ENCODE assay signal across 16 mouse cellular contexts in genomic region chr11:119307916-119308315, GRCm38 (mm10). TPM values are rescaled to one million over a fixed set of nuclear protein-coding genes. Genes with fewer than 3 reads are reported as not detected.
A peak's percentile ranks its signal among the peaks of the same experiment; 100 is the strongest.
DNase-seq lines count a peak whose midpoint lies in the region; ATAC-seq and TF ChIP-seq lines count a peak whose summit lies in the region.
"Had no signal": no experiment of that assay in that cellular context is flagged by ENCODE, and none has a peak within 500 bp of the region (broad histone marks: within the 10 kb centered on the region; RNA-seq: fewer than 3 reads in every experiment).

No protein-coding gene starts in this region.

- peak overlapping the region; percentile 24; the same call in 1 of the 2 replicates for H3K4me2 ChIP-seq in heart, embryonic 12.5 days
- H3K4me2 ChIP-seq in lung, embryonic 14.5 days, result no peak overlapping the region
- no peak overlapping the region for H3K4me2 ChIP-seq in embryonic facial prominence, embryonic 11.5 days (ENCODE audit: low read depth, low read length)
- H3K4me2 ChIP-seq: forebrain, embryonic 13.5 days had no signal

- no peak for ATAC-seq in heart, embryonic 12.5 days (ENCODE audit: insufficient number of reproducible peaks, low FRiP score)
- no peak for ATAC-seq in lung, embryonic 14.5 days (ENCODE audit: insufficient read depth)
- no peak for ATAC-seq in embryonic facial prominence, embryonic 11.5 days (replicated peaks; ENCODE audit: insufficient number of reproducible peaks, low FRiP score, low TSS enrichment, low read depth)
- ATAC-seq: forebrain, embryonic 13.5 days; hindbrain, embryonic 16.5 days had no signal

- intact Hi-C loops in left cerebral cortex, postnatal 10 days (cut with DNase I), result no loop called here

- H3K36me3 ChIP-seq in heart, embryonic 12.5 days, result no peaks in the 10 kb centered on the region
- H3K36me3 ChIP-seq in lung, embryonic 14.5 days (ENCODE audit: insufficient read depth), result no peaks in the 10 kb centered on the region
- H3K36me3 ChIP-seq in embryonic facial prominence, embryonic 11.5 days (replicated peaks; ENCODE audit: control insufficient read depth, insufficient read depth, low read depth, low read length), result no peaks in the 10 kb centered on the region

- peaks cover 40% of the 10 kb centered on the region for H3K27me3 ChIP-seq in heart, embryonic 12.5 days (replicated peaks)
- no peaks in the 10 kb centered on the region for H3K27me3 ChIP-seq in lung, embryonic 14.5 days (ENCODE audit: insufficient read depth, low read length)
- no peaks in the 10 kb centered on the region for H3K27me3 ChIP-seq in embryonic facial prominence, embryonic 11.5 days (ENCODE audit: control insufficient read depth, insufficient read depth, low read length)

- peaks cover 24% of the 10 kb centered on the region for H3K4me1 ChIP-seq in heart, embryonic 12.5 days (replicated peaks)
- no peaks in the 10 kb centered on the region for H3K4me1 ChIP-seq in lung, embryonic 14.5 days (ENCODE audit: insufficient read depth)
- H3K4me1 ChIP-seq in embryonic facial prominence, embryonic 11.5 days (ENCODE audit: control insufficient read depth, insufficient read depth, low read length), result no peaks in the 10 kb centered on the region; the same call in 1 of the 2 replicates
- H3K4me1 ChIP-seq: forebrain, embryonic 13.5 days had no signal

- no peak for DNase-seq in heart, adult 18-20 months
- peak; percentile 13 for DNase-seq in lung, embryonic 14.5 days
- DNase-seq in lung, postnatal 25 days (ENCODE audit: low spot score), result no peak
- peak; percentile 24 for DNase-seq in embryonic facial prominence, embryonic 11.5 days (ENCODE audit: low spot score)
- DNase-seq in lung, postnatal 4 days, result peak; percentile 33 to 61
- no peak for DNase-seq in cerebellum, adult 11-12 months
- DNase-seq in left cerebral cortex, postnatal 10 days (ENCODE audit: extremely low spot score in 1 of 2, low spot score in 2 of 2), result no peak
- DNase-seq: adrenal gland, postnatal 36 days; B cell, adult 2 months; gastrocnemius, adult 2 months had no signal

- WGBS in heart, embryonic 12.5 days, result 24% methylated on average over 11 of the region's 11 CpGs
- 13% methylated on average over 11 of the region's 11 CpGs for WGBS in lung, embryonic 14.5 days
- 23% methylated on average over 11 of the region's 11 CpGs for WGBS in embryonic facial prominence, embryonic 11.5 days

- H3K27ac ChIP-seq in heart, embryonic 12.5 days (ENCODE audit: poor library complexity, severe bottlenecking), result peak overlapping the region; percentile 88
- H3K27ac ChIP-seq in lung, embryonic 14.5 days (ENCODE audit: low read depth), result no peak overlapping the region
- H3K27ac ChIP-seq in embryonic facial prominence, embryonic 11.5 days (replicated peaks; ENCODE audit: low read depth, low read length), result no peak overlapping the region
- H3K27ac ChIP-seq: forebrain, embryonic 13.5 days; gastrocnemius, adult 2 months; kidney, postnatal 0 days had no signal

- H3K4me3 ChIP-seq in heart, embryonic 12.5 days, result no peak overlapping the region
- no peak overlapping the region for H3K4me3 ChIP-seq in lung, embryonic 14.5 days (ENCODE audit: low read depth, low read length)
- no peak overlapping the region for H3K4me3 ChIP-seq in embryonic facial prominence, embryonic 11.5 days (ENCODE audit: low read depth, low read length)
- H3K4me3 ChIP-seq: forebrain, embryonic 13.5 days; gastrocnemius, adult 2 months had no signal

- no peaks in the 10 kb centered on the region for H3K9me3 ChIP-seq in heart, embryonic 12.5 days (replicated peaks)
- no peaks in the 10 kb centered on the region for H3K9me3 ChIP-seq in lung, embryonic 14.5 days (ENCODE audit: low read depth, low read length)
- no peaks in the 10 kb centered on the region for H3K9me3 ChIP-seq in embryonic facial prominence, embryonic 11.5 days (replicated peaks; ENCODE audit: control insufficient read depth, low read length)
- H3K9me3 ChIP-seq: forebrain, embryonic 13.5 days had no signal

- TF ChIP-seq CTCF in lung, embryonic 14.5 days (IDR thresholded peaks at IDR 0.05; ENCODE audit: low read depth), result no peak

- H3K9ac ChIP-seq in heart, embryonic 12.5 days, result no peak overlapping the region
- H3K9ac ChIP-seq in lung, embryonic 14.5 days, result no peak overlapping the region
- no peak overlapping the region for H3K9ac ChIP-seq in embryonic facial prominence, embryonic 11.5 days (replicated peaks; ENCODE audit: low read length)
- H3K9ac ChIP-seq: forebrain, embryonic 13.5 days had no signal

RNA-seq across cellular contexts. Expression of gene Card14, which starts 0.3 kb away (rescaled TPM):
- polyA plus RNA-seq in heart, embryonic 12.5 days (2016; fragmentation: Nextera tagmentation; extraction: Ambion mirVana), result 0.49 and 0.51 TPM in 2 replicates
- total RNA-seq in heart, adult 18-20 months (2021), result not detected
- not detected in 2 replicates for polyA plus RNA-seq in lung, embryonic 14.5 days (2014; fragmentation: Nextera tagmentation; extraction: Ambion mirVana)
- 0.06 and 0.08 TPM in 2 replicates for polyA plus RNA-seq in embryonic facial prominence, embryonic 11.5 days (2014; fragmentation: Nextera tagmentation; extraction: Ambion mirVana)
- under 1 TPM; 0.32 to 0.34 TPM for total RNA-seq in left cerebral cortex, postnatal 10 days (2021)
- total RNA-seq: common myeloid progenitor, adult 5-6 weeks; megakaryocyte progenitor cell, adult 5-6 weeks had no signal
- polyA plus RNA-seq: forebrain, embryonic 13.5 days had no signal

RNA-seq across cellular contexts. Expression of gene Eif4a3, which starts 8.0 kb away (rescaled TPM):
- 270 and 276 TPM in 2 replicates for polyA plus RNA-seq in heart, embryonic 12.5 days (2016; fragmentation: Nextera tagmentation; extraction: Ambion mirVana)
- 10 to 100 TPM; 62.5 to 71.7 TPM for total RNA-seq in heart, adult 18-20 months (2021)
- 419 and 428 TPM in 2 replicates for polyA plus RNA-seq in lung, embryonic 14.5 days (2014; fragmentation: Nextera tagmentation; extraction: Ambion mirVana)
- 392 and 414 TPM in 2 replicates for polyA plus RNA-seq in embryonic facial prominence, embryonic 11.5 days (2014; fragmentation: Nextera tagmentation; extraction: Ambion mirVana)
- 10 to 100 TPM; 92.3 to 98.1 TPM for total RNA-seq in left cerebral cortex, postnatal 10 days (2021)

RNA-seq across cellular contexts. Expression of gene Gaa, which starts 40.2 kb away (rescaled TPM):
- 116 and 117 TPM in 2 replicates for polyA plus RNA-seq in heart, embryonic 12.5 days (2016; fragmentation: Nextera tagmentation; extraction: Ambion mirVana)
- total RNA-seq in heart, adult 18-20 months (2021), result 100 to 1,000 TPM in 1 of 2 experiments, 10 to 100 TPM in 1; 91.3 to 110 TPM
- 56.0 and 58.8 TPM in 2 replicates for polyA plus RNA-seq in lung, embryonic 14.5 days (2014; fragmentation: Nextera tagmentation; extraction: Ambion mirVana)
- polyA plus RNA-seq in embryonic facial prominence, embryonic 11.5 days (2014; fragmentation: Nextera tagmentation; extraction: Ambion mirVana), result 15.7 and 19.0 TPM in 2 replicates
- total RNA-seq in left cerebral cortex, postnatal 10 days (2021), result 100 to 1,000 TPM; 108 to 124 TPM

RNA-seq across cellular contexts. Expression of gene Sgsh, which starts 47.4 kb away (rescaled TPM):
- 7.3 and 7.5 TPM in 2 replicates for polyA plus RNA-seq in heart, embryonic 12.5 days (2016; fragmentation: Nextera tagmentation; extraction: Ambion mirVana)
- total RNA-seq in heart, adult 18-20 months (2021), result 1 to 10 TPM; 4.8 to 5.6 TPM
- 7.6 and 9.5 TPM in 2 replicates for polyA plus RNA-seq in lung, embryonic 14.5 days (2014; fragmentation: Nextera tagmentation; extraction: Ambion mirVana)
- polyA plus RNA-seq in embryonic facial prominence, embryonic 11.5 days (2014; fragmentation: Nextera tagmentation; extraction: Ambion mirVana), result 4.5 and 6.2 TPM in 2 replicates
- total RNA-seq in left cerebral cortex, postnatal 10 days (2021), result 1 to 10 TPM; 4.7 to 6.0 TPM

RNA-seq across cellular contexts. Expression of gene Slc26a11, which starts 47.4 kb away (rescaled TPM):
- 9.8 and 10.8 TPM in 2 replicates for polyA plus RNA-seq in heart, embryonic 12.5 days (2016; fragmentation: Nextera tagmentation; extraction: Ambion mirVana)
- 1 to 10 TPM; 3.1 TPM for total RNA-seq in heart, adult 18-20 months (2021)
- polyA plus RNA-seq in lung, embryonic 14.5 days (2014; fragmentation: Nextera tagmentation; extraction: Ambion mirVana), result 9.1 and 9.3 TPM in 2 replicates
- polyA plus RNA-seq in embryonic facial prominence, embryonic 11.5 days (2014; fragmentation: Nextera tagmentation; extraction: Ambion mirVana), result 5.5 and 7.1 TPM in 2 replicates
- total RNA-seq in left cerebral cortex, postnatal 10 days (2021), result 1 to 10 TPM; 4.6 to 5.2 TPM

Comparison
In these comparisons a context has a peak if more than half of its experiments do, and no peak if none do; other contexts are left out.
1. DNase-seq: peak in lung, embryonic 14.5 days (single experiment), embryonic facial prominence, embryonic 11.5 days (single experiment) and lung, postnatal 4 days (2 of 2); none in heart, adult 18-20 months (0 of 2), lung, postnatal 25 days (single experiment), cerebellum, adult 11-12 months (single experiment) and left cerebral cortex, postnatal 10 days (0 of 2).